Mouse (Mus musculus) hindbrain, embryonic 14.5 days (tissue): Measurements from ENCODE around the gene Cpxm1. TPM values are rescaled to one million over a fixed set of nuclear protein-coding genes. Genes with fewer than 3 reads are reported as not detected.

Experiments
- ATAC-seq: fragments of 200-750 bp; cut with Nextera tagmentation; 2 replicates; pipeline ENCODE4 v1.8.0; 2017; ENCODE audit warnings: moderate number of reproducible peaks, mild to moderate bottlenecking, moderate TSS enrichment, moderate library complexity; ENCODE audit not compliant: low FRiP score
- DNase-seq: peaks from one replicate; pipeline ENCODE4 v3.0.0-alpha.2; 2015; ENCODE audit warnings: low spot score
- H3K27ac ChIP-seq: fragments of 300-500 bp; sonication (generic); 2 replicates; pipeline ENCODE4 v1.5.1; 2014; ENCODE audit warnings: mild to moderate bottlenecking, moderate library complexity
- H3K27me3 ChIP-seq: fragments of 300-500 bp; sonication (generic); 2 replicates; pipeline ENCODE4 v1.6.1; 2014; ENCODE audit warnings: mild to moderate bottlenecking, low read length, mixed read lengths; ENCODE audit not compliant: control insufficient read depth, insufficient read depth
- H3K36me3 ChIP-seq: fragments of 300-500 bp; sonication (generic); replicated peaks from 2 replicates; pipeline ENCODE4 v1.6.1; 2014; ENCODE audit not compliant: control insufficient read depth, insufficient read depth
- H3K4me1 ChIP-seq: fragments of 300-500 bp; sonication (generic); replicated peaks from 2 replicates; pipeline ENCODE4 v1.6.1; 2014; ENCODE audit warnings: antibody characterized with exemption, low read length, mixed read lengths; ENCODE audit not compliant: control insufficient read depth, insufficient read depth
- H3K4me2 ChIP-seq: fragments of 300-500 bp; sonication (generic); replicated peaks from 2 replicates; pipeline ENCODE4 v1.6.1; 2014; ENCODE audit warnings: mild to moderate bottlenecking, moderate library complexity
- H3K4me3 ChIP-seq: fragments of 300-500 bp; sonication (generic); replicated peaks from 2 replicates; pipeline ENCODE4 v1.5.1; 2014; ENCODE audit warnings: mild to moderate bottlenecking, low read length
- H3K9ac ChIP-seq: fragments of 300-500 bp; sonication (generic); 2 replicates; pipeline ENCODE4 v1.6.1; 2014
- H3K9me3 ChIP-seq: fragments of 300-500 bp; sonication (generic); 2 replicates; pipeline ENCODE4 v1.6.1; 2016; ENCODE audit warnings: low read length; ENCODE audit not compliant: control insufficient read depth
- WGBS: fragments of 180-500 bp; shearing (Covaris S2); extraction: QIAGEN DNeasy Blood & Tissue Kit; methylation state at CpG from one replicate; pipeline ENCODE4 v1.1.7; 2014; 5-methylcytosine and 5-hydroxymethylcytosine counted together
- polyA plus RNA-seq: library from polyadenylated mRNA; unstranded; fragments of >200 nt; fragmentation: Nextera tagmentation; extraction: Ambion mirVana; gene quantifications from 2 replicates; pipeline ENCODE4 v1.2.1, GENCODE M21; 2014

The Cpxm1 gene
- polyA plus RNA-seq, 1 experiment from 2014 or later = 23.8 TPM

- peaks cover 39% of the 10 kb centered on the region for H3K27me3 ChIP-seq
- ATAC-seq = no peak
- H3K4me3 ChIP-seq = no peak overlapping the region
- no peak overlapping the region for H3K4me2 ChIP-seq
- 88% methylated on average over 5 of the region's 5 CpGs for WGBS
- H3K9me3 ChIP-seq = no peaks in the 10 kb centered on the region
- H3K4me1 ChIP-seq = no peaks in the 10 kb centered on the region
- no peaks in the 10 kb centered on the region for H3K36me3 ChIP-seq
- no peak overlapping the region for H3K9ac ChIP-seq
- no peak for DNase-seq
- no peak overlapping the region for H3K27ac ChIP-seq
Measured at GRCm38 (mm10) chr2:130357551-130357950, 39.8 kb downstream of the Cpxm1 start.

- Histone ChIP-seq H3K4me1 (peaks cover 8% of the 10 kb centered on the region; the same call in 1 of the 2 replicates), H3K4me3 (no peak overlapping the region), H3K27me3 (peaks cover 2% of the 10 kb centered on the region; the same call in 1 of the 2 replicates), H3K9ac (no peak overlapping the region), H3K9me3 (no peaks in the 10 kb centered on the region), H3K27ac (no peak overlapping the region), H3K4me2 (no peak overlapping the region), H3K36me3 (no peaks in the 10 kb centered on the region)
- 65% methylated on average over 3 of the region's 3 CpGs for WGBS
- DNase-seq = no peak
- no peak for ATAC-seq
Measured at GRCm38 (mm10) chr2:130353889-130354288, 43.5 kb downstream of the Cpxm1 start.

GRCm38 (mm10) chr2:130353411-130353810 is 44.0 kb downstream of the Cpxm1 start:
- no peak overlapping the region for H3K27ac ChIP-seq
- H3K9me3 ChIP-seq = no peaks in the 10 kb centered on the region
- no peak overlapping the region for H3K4me2 ChIP-seq
- H3K27me3 ChIP-seq = no peaks in the 10 kb centered on the region
- DNase-seq (no peak), ATAC-seq (no peak)
- no peak overlapping the region for H3K9ac ChIP-seq
- H3K4me3 ChIP-seq = no peak overlapping the region
- no peaks in the 10 kb centered on the region for H3K36me3 ChIP-seq
- peaks cover 8% of the 10 kb centered on the region; the same call in 1 of the 2 replicates for H3K4me1 ChIP-seq
- WGBS = 91% methylated on average over 8 of the region's 8 CpGs

GRCm38 (mm10) chr2:130351758-130352339 is 45.5 kb downstream of the Cpxm1 start:
- no peak overlapping the region for H3K4me2 ChIP-seq
- DNase-seq (peak; percentile 26), ATAC-seq (peak; percentile 73; the same call in 1 of the 2 replicates)
- H3K4me3 ChIP-seq = no peak overlapping the region
- no peaks in the 10 kb centered on the region for H3K9me3 ChIP-seq
- peaks cover 8% of the 10 kb centered on the region; the same call in 1 of the 2 replicates for H3K4me1 ChIP-seq
- no peaks in the 10 kb centered on the region for H3K36me3 ChIP-seq
- WGBS = 21% methylated on average over 5 of the region's 5 CpGs
- no peaks in the 10 kb centered on the region for H3K27me3 ChIP-seq
- H3K9ac ChIP-seq = no peak overlapping the region
- H3K27ac ChIP-seq = no peak overlapping the region

GRCm38 (mm10) chr2:130350376-130350775 is 47.0 kb downstream of the Cpxm1 start:
- no peak for ATAC-seq
- WGBS = 93% methylated on average over 3 of the region's 3 CpGs
- H3K9me3 ChIP-seq = no peaks in the 10 kb centered on the region

GRCm38 (mm10) chr2:130341220-130341580 is 56.2 kb downstream of the Cpxm1 start:
- DNase-seq = no peak
- Histone ChIP-seq H3K9me3 (no peaks in the 10 kb centered on the region), H3K4me2 (no peak overlapping the region), H3K27me3 (no peaks in the 10 kb centered on the region), H3K27ac (no peak overlapping the region), H3K9ac (no peak overlapping the region), H3K4me3 (no peak overlapping the region), H3K36me3 (no peaks in the 10 kb centered on the region), H3K4me1 (no peaks in the 10 kb centered on the region)
- ATAC-seq = no peak
- WGBS = 88% methylated on average over 7 of the region's 7 CpGs

More at GRCm38 (mm10) chr2:130350376-130350775, 47.0 kb downstream of the Cpxm1 start:
- no peak for DNase-seq
- no peak overlapping the region for H3K4me2 ChIP-seq
- no peak overlapping the region for H3K4me3 ChIP-seq
- no peaks in the 10 kb centered on the region for H3K27me3 ChIP-seq
- H3K9ac ChIP-seq = no peak overlapping the region
- H3K36me3 ChIP-seq = no peaks in the 10 kb centered on the region
- peaks cover 8% of the 10 kb centered on the region; the same call in 1 of the 2 replicates for H3K4me1 ChIP-seq
- no peak overlapping the region for H3K27ac ChIP-seq

Other genes with a start within 250 kb of the Cpxm1 start
- gene Snrpb, start 218.2 kb downstream of the Cpxm1 start, polyA plus RNA-seq = 296 and 309 TPM in 2 replicates
- gene Tmc2, start 202.4 kb downstream of the Cpxm1 start, polyA plus RNA-seq = not detected in 2 replicates
- gene Nop56, start 123.1 kb downstream of the Cpxm1 start, polyA plus RNA-seq = 220 and 244 TPM in 2 replicates
- 184 and 194 TPM in 2 replicates for gene Idh3b, start 113.0 kb downstream of the Cpxm1 start, polyA plus RNA-seq
- 4.4 and 4.5 TPM in 2 replicates for gene Ebf4, start 102.4 kb downstream of the Cpxm1 start, polyA plus RNA-seq
- 0.35 TPM in 1 of 2 replicates, not detected in the other for gene Gm28372, start 7.7 kb upstream of the Cpxm1 start, polyA plus RNA-seq
- 0.72 TPM in 1 of 2 replicates, not detected in the other for gene 1700020A23Rik, start 7.7 kb upstream of the Cpxm1 start, polyA plus RNA-seq
- gene Tmem239, start 8.9 kb upstream of the Cpxm1 start, polyA plus RNA-seq = not detected in 2 replicates
- gene Vps16, start 26.8 kb upstream of the Cpxm1 start, polyA plus RNA-seq = 75.9 and 91.3 TPM in 2 replicates
- 9.0 and 11.3 TPM in 2 replicates for gene Pced1a, start 27.1 kb upstream of the Cpxm1 start, polyA plus RNA-seq
- 158 and 171 TPM in 2 replicates for gene Ptpra, start 52.7 kb upstream of the Cpxm1 start, polyA plus RNA-seq
- gene Mrps26, start 166.2 kb upstream of the Cpxm1 start, polyA plus RNA-seq = 96.8 and 107 TPM in 2 replicates
- 0.87 TPM in 1 of 2 replicates, not detected in the other for gene Oxt, start 178.6 kb upstream of the Cpxm1 start, polyA plus RNA-seq
- not detected in 2 replicates for gene Avp, start 185.0 kb upstream of the Cpxm1 start, polyA plus RNA-seq
- gene Fastkd5, start 232.5 kb upstream of the Cpxm1 start, polyA plus RNA-seq = 11.5 and 12.8 TPM in 2 replicates
- gene Ubox5, start 232.5 kb upstream of the Cpxm1 start, polyA plus RNA-seq = 9.7 and 12.6 TPM in 2 replicates
- 5.3 and 5.7 TPM in 2 replicates for gene Lzts3, start 245.2 kb upstream of the Cpxm1 start, polyA plus RNA-seq